7 mouse cellular contexts compared by ENCODE assay signal in the genomic region with DNA sequence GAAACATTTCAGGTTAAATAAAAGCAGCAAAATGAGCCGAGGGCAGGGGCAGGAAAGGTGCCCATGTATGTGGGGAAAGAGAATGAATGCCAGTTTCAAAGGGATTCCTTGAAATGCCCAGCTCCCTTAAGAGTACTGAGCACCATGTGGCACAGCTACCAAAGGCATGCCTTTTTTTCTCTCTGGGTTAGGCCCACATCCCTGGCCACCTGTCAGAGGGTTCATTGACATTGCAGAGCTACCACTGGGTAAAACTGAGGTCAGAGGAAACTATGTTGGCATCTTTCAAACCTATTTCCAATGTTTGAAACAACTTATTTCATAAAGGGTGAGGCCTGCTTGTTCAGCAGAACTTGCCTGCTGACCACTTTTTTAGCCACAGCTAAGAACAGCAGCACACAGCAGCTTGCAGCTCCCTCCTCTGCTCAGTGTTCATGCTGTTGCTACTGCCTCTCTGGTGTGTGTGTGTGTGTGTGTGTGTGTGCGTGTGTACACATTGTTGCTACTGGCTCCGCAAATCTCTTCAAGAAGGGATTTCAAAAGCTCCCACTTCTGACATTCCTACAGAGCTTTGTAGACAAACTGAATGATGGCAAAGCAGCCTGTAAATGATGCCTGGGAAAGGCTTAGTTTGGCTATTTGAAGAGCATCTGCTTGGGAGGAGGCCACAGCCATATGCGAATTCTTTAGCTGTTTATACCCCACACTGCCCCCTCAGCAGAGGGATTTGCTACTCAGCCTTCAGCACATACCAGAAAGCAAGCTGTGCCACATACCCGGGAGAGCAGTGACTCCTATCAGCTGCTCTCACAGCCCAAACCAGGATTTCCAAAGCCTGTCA. TPM values are rescaled to one million over a fixed set of nuclear protein-coding genes. Genes with fewer than 3 reads are reported as not detected.
DNase-seq lines count a peak whose midpoint lies in the region; ATAC-seq and TF ChIP-seq lines count a peak whose summit lies in the region.

No protein-coding gene starts in this region.

- H3K4me2 ChIP-seq in lung, embryonic 15.5 days = no peak overlapping the region
- H3K4me2 ChIP-seq in liver, embryonic 14.5 days (ENCODE audit: low read depth) = peak overlapping the region; percentile 65

- H3K27ac ChIP-seq in lung, embryonic 15.5 days = peak overlapping the region; percentile 35
- H3K27ac ChIP-seq in liver, embryonic 14.5 days = peak overlapping the region; percentile 96

- no peak for TF ChIP-seq EP300 in liver, embryonic 14.5 days (IDR thresholded peaks at IDR 0.05; ENCODE audit: low read depth)

- ATAC-seq in lung, embryonic 15.5 days (ENCODE audit: borderline replicate concordance, extremely low read depth, low FRiP score, low TSS enrichment) = no peak
- ATAC-seq in liver, embryonic 14.5 days (ENCODE audit: insufficient read depth) = no peak
- no peak for ATAC-seq in megakaryocyte progenitor cell, adult 5-6 weeks (replicated peaks; ENCODE audit: poor library complexity)

- H3K27me3 ChIP-seq in lung, embryonic 15.5 days = no peaks in the 10 kb centered on the region
- no peaks in the 10 kb centered on the region for H3K27me3 ChIP-seq in liver, embryonic 14.5 days (ENCODE audit: control insufficient read depth, insufficient read depth, low read length)

- 57% methylated on average over 5 of the region's 5 CpGs for WGBS in lung, embryonic 15.5 days
- WGBS in lung, adult 2 months = 48% methylated on average over 5 of the region's 5 CpGs
- WGBS in liver, embryonic 14.5 days (ENCODE audit: insufficient replicate concordance) = 46% methylated on average over 5 of the region's 5 CpGs

- no peak overlapping the region for H3K9ac ChIP-seq in lung, embryonic 15.5 days
- H3K9ac ChIP-seq in liver, embryonic 14.5 days (replicated peaks) = peak overlapping the region; percentile 60

- H3K4me1 ChIP-seq in lung, embryonic 15.5 days = peaks cover 42% of the 10 kb centered on the region
- H3K4me1 ChIP-seq in lung, adult 2 months (ENCODE audit: control insufficient read depth, insufficient read depth, low read length) = peaks cover 29% of the 10 kb centered on the region
- peaks cover 90 to 93% of the 10 kb centered on the region in 2 experiments for H3K4me1 ChIP-seq in liver, embryonic 14.5 days (replicated peaks; ENCODE audit: control insufficient read depth in 2 of 2, insufficient read depth in 2 of 2, low read length in 1 of 2)

- TF ChIP-seq POLR2A in lung, adult 2 months (IDR thresholded peaks at IDR 0.05; ENCODE audit: borderline replicate concordance, extremely low read depth, low read depth, low read length) = no peak

- TF ChIP-seq CTCF in lung, adult 2 months (IDR thresholded peaks at IDR 0.05; ENCODE audit: insufficient read depth, low read length) = no peak
- TF ChIP-seq CTCF in liver, embryonic 14.5 days (IDR thresholded peaks at IDR 0.05; ENCODE audit: low read depth) = no peak

- no peaks in the 10 kb centered on the region for H3K9me3 ChIP-seq in lung, embryonic 15.5 days
- no peaks in the 10 kb centered on the region for H3K9me3 ChIP-seq in liver, embryonic 14.5 days (ENCODE audit: control insufficient read depth, low read length)

- DNase-seq in lung, adult 2 months = no peak
- peak; percentile 41 to 49 for DNase-seq in frontal cortex, postnatal 10 days (ENCODE audit: low spot score in 2 of 2)
- DNase-seq in liver, embryonic 14.5 days (ENCODE audit: low read depth in 3 of 3, low spot score in 3 of 3) = no peak
- peak; percentile 22 for DNase-seq in right cerebral cortex, postnatal 4 days
- no peak for DNase-seq in adrenal gland, postnatal 4 days (ENCODE audit: low spot score in 2 of 2)

- peaks cover 3% of the 10 kb centered on the region; the same call in 1 of the 2 replicates for H3K36me3 ChIP-seq in lung, embryonic 15.5 days
- peaks cover 2% of the 10 kb centered on the region for H3K36me3 ChIP-seq in liver, embryonic 14.5 days (replicated peaks; ENCODE audit: control insufficient read depth, insufficient read depth, low read depth)

- no peak overlapping the region for H3K4me3 ChIP-seq in lung, embryonic 15.5 days
- no peak overlapping the region for H3K4me3 ChIP-seq in lung, adult 2 months (replicated peaks; ENCODE audit: extremely low read depth, low read depth, low read length)
- peak overlapping the region in 1 of 2 experiments; percentile 8; a peak in 1 of 4 replicates for H3K4me3 ChIP-seq in liver, embryonic 14.5 days (ENCODE audit: insufficient read depth in 1 of 2, low read depth in 2 of 2, low read length in 2 of 2)

RNA-seq across cellular contexts. Expression of gene Rnf216, which starts 59.4 kb away (rescaled TPM):
- 33.5 and 37.6 TPM in 2 replicates for polyA plus RNA-seq in lung, embryonic 15.5 days (2015; fragmentation: Nextera tagmentation; extraction: Ambion mirVana)
- polyA plus RNA-seq in lung, adult 2 months (2012; rRNA removed) = 27.7 and 29.8 TPM in 2 replicates
- polyA plus RNA-seq in liver, embryonic 14.5 days (2012; rRNA removed) = 8.7 and 9.7 TPM in 2 replicates
- 10.8 and 12.3 TPM in 2 replicates for polyA plus RNA-seq in liver, embryonic 14.5 days (2014; fragmentation: Nextera tagmentation; extraction: Ambion mirVana)
- 43.8 and 53.6 TPM in 2 replicates for total RNA-seq in megakaryocyte progenitor cell, adult 5-6 weeks (2015)
- 38.2 and 40.9 TPM in 2 replicates for total RNA-seq in megakaryocyte progenitor cell, adult 5-6 weeks (2017)
- 10 to 100 TPM; 59.9 to 60.5 TPM for total RNA-seq in adrenal gland, postnatal 4 days (2021)

Comparison
In these comparisons a context has a peak if more than half of its experiments do, and no peak if none do; other contexts are left out.
1. DNase-seq: peak in frontal cortex, postnatal 10 days (2 of 2) and right cerebral cortex, postnatal 4 days (single experiment); none in lung, adult 2 months (single experiment), liver, embryonic 14.5 days (0 of 3) and adrenal gland, postnatal 4 days (0 of 2).